Mouse (Mus musculus) G1E (cell line): ENCODE results near the gene Hspbp1.

Source experiments
- CTCF ChIP-seq: IDR thresholded peaks from 2 replicates; pipeline ENCODE4 v1.5.1; 2012; ENCODE audit warnings: low read depth, low read length, inconsistent platforms, mixed read lengths
- POLR2AphosphoS5 ChIP-seq: IDR thresholded peaks from 2 replicates; pipeline ENCODE4 v1.6.1; 2012; ENCODE audit warnings: low read depth, low read length, inconsistent platforms; ENCODE audit not compliant: insufficient replicate concordance

- no peak for TF ChIP-seq CTCF
- no peak for TF ChIP-seq POLR2AphosphoS5
Measured at GRCm38 (mm10) chr7:4719276-4719675, 34.4 kb upstream of the Hspbp1 start.
